Comparison of ENCODE assay signal across 16 mouse cellular contexts in genomic region chr7:122329588-122329987, GRCm38 (mm10). TPM values are rescaled to one million over a fixed set of nuclear protein-coding genes. Genes with fewer than 3 reads are reported as not detected.
DNase-seq lines count a peak whose midpoint lies in the region; ATAC-seq and TF ChIP-seq lines count a peak whose summit lies in the region.
"Had no signal": no experiment of that assay in that cellular context is flagged by ENCODE, and none has a peak within 500 bp of the region (broad histone marks: within the 10 kb centered on the region; RNA-seq: fewer than 3 reads in every experiment).

No protein-coding gene starts in this region.

- no peak for TF ChIP-seq CTCF in CH12.LX (conservative IDR thresholded peaks at IDR 0.05 in 1 of 2, IDR thresholded peaks at IDR 0.05 in 1 of 2; ENCODE audit: low read depth in 2 of 2, low read length in 2 of 2)

- H3K4me1 ChIP-seq in CH12.LX (ENCODE audit: control insufficient read depth in 1 of 2, insufficient read depth in 2 of 2), result peaks cover 47 to 99% of the 10 kb centered on the region in 2 experiments
- H3K4me1 ChIP-seq: heart, embryonic 12.5 days; midbrain, embryonic 10.5 days had no signal

- peak overlapping the region; percentile 69 for H3K27ac ChIP-seq in CH12.LX (ENCODE audit: insufficient read depth, low read depth)
- H3K27ac ChIP-seq: hindbrain, embryonic 12.5 days; left cerebral cortex, adult 2 months; limb, embryonic 13.5 days; midbrain, embryonic 10.5 days had no signal

- TF ChIP-seq POLR2A in CH12.LX (IDR thresholded peaks at IDR 0.05; ENCODE audit: low read depth, low read length), result no peak

- no peak overlapping the region for H3K4me2 ChIP-seq in CH12.LX (ENCODE audit: insufficient read depth, low read depth, poor library complexity, severe bottlenecking)
- H3K4me2 ChIP-seq: heart, embryonic 12.5 days; hindbrain, embryonic 12.5 days; limb, embryonic 13.5 days had no signal

- no peak for TF ChIP-seq RAD21 in CH12.LX (IDR thresholded peaks at IDR 0.05; ENCODE audit: low read depth, low read length)

- H3K4me3 ChIP-seq in CH12.LX (replicated peaks in 1 of 3; ENCODE audit: low read depth in 2 of 3, low read length in 2 of 3, poor library complexity in 1 of 3), result no peak overlapping the region
- H3K4me3 ChIP-seq: heart, embryonic 12.5 days; hindbrain, embryonic 12.5 days; left cerebral cortex, adult 2 months; limb, embryonic 13.5 days; midbrain, embryonic 10.5 days had no signal

- TF ChIP-seq EP300 in CH12.LX (IDR thresholded peaks at IDR 0.05; ENCODE audit: low read length), result no peak

- ATAC-seq in monocyte, adult 5-6 weeks (replicated peaks; ENCODE audit: insufficient number of reproducible peaks, low FRiP score, low TSS enrichment, poor library complexity, severe bottlenecking), result 0 out of 2 replicates have a peak, but pooled peaks have one; percentile 35
- ATAC-seq: intestine, embryonic 16.5 days had no signal

- dilution Hi-C loops in CH12.LX (cut with MboI; ENCODE audit: extremely low pct_ligation_motif_present, extremely low pct_unique_long_range_greater_than_20kb, low sequenced_read_pairs), result no loop called here

- H3K79me2 ChIP-seq in CH12.LX (replicated peaks; ENCODE audit: control insufficient read depth, extremely low read depth, insufficient read depth, poor library complexity, severe bottlenecking), result peaks cover 82% of the 10 kb centered on the region

- H3K36me3 ChIP-seq in CH12.LX (replicated peaks in 1 of 2; ENCODE audit: control insufficient read depth in 1 of 2, insufficient read depth in 1 of 2, low read length in 1 of 2), result peaks cover 10 to 80% of the 10 kb centered on the region in 2 experiments
- H3K36me3 ChIP-seq: heart, embryonic 12.5 days; hindbrain, embryonic 12.5 days; limb, embryonic 13.5 days; midbrain, embryonic 10.5 days had no signal

- H3K9me3 ChIP-seq in CH12.LX (replicated peaks; ENCODE audit: low read length), result no peaks in the 10 kb centered on the region
- H3K9me3 ChIP-seq: heart, embryonic 12.5 days; hindbrain, embryonic 12.5 days; limb, embryonic 13.5 days; midbrain, embryonic 10.5 days had no signal

- peak; percentile 13 for DNase-seq in heart, adult 8-10 months (ENCODE audit: low spot score)
- DNase-seq in heart, postnatal 25 days (ENCODE audit: low spot score), result no peak
- DNase-seq in CH12.LX (ENCODE audit: extremely low read depth), result no peak
- peak; percentile 65 for DNase-seq in cerebellum, adult 9-11 months
- DNase-seq in gastrocnemius, adult 8-10 months (ENCODE audit: low spot score in 2 of 2), result no peak
- DNase-seq in right cerebral cortex, adult 2 months (ENCODE audit: low spot score in 2 of 2), result no peak
- DNase-seq: adrenal gland, postnatal 25 days; kidney, postnatal 36 days; lung, adult 2 months had no signal

- intact Hi-C loops in heart, postnatal 25 days (cut with DNase I), result no loop called here

- H3K27me3 ChIP-seq in CH12.LX (replicated peaks), result no peaks in the 10 kb centered on the region
- H3K27me3 ChIP-seq: heart, embryonic 12.5 days; hindbrain, embryonic 12.5 days; limb, embryonic 13.5 days had no signal

- in situ Hi-C loops in CH12.LX (cut with MboI; ENCODE audit: low pct_ligation_motif_present, low pct_unique_long_range_greater_than_20kb, low sequenced_read_pairs), result no loop called here

- no peak overlapping the region for H3K9ac ChIP-seq in CH12.LX (ENCODE audit: insufficient read depth, low read depth)
- H3K9ac ChIP-seq: heart, embryonic 12.5 days; hindbrain, embryonic 12.5 days; limb, embryonic 13.5 days had no signal

TF ChIP-seq in CH12.LX, 34 proteins besides CTCF, POLR2A, EP300 and RAD21:
- peak; percentile 65 for TF ChIP-seq MYC (IDR thresholded peaks at IDR 0.05; ENCODE audit: low read depth, low read length)
- TF ChIP-seq USF1 (IDR thresholded peaks at IDR 0.05; ENCODE audit: low read depth, low read length), result no peak; the same call in 1 of the 2 replicates
- no peak for TF ChIP-seq IRF4 (IDR thresholded peaks at IDR 0.05; ENCODE audit: low read depth, low read length)
- peak; percentile 64 for TF ChIP-seq MAX (IDR thresholded peaks at IDR 0.05; ENCODE audit: low read length)
- no peak for TF ChIP-seq USF2 (conservative IDR thresholded peaks at IDR 0.05; ENCODE audit: low read depth, low read length)
- 0 out of 2 replicates have a peak, but pooled peaks have one; percentile 3 for TF ChIP-seq BHLHE40 (IDR thresholded peaks at IDR 0.05; ENCODE audit: low read depth, low read length)
- TF ChIP-seq GABPA (IDR thresholded peaks at IDR 0.05; ENCODE audit: insufficient replicate concordance, low read depth, low read length), result no peak
- TF ChIP-seq ETS1 (conservative IDR thresholded peaks at IDR 0.05; ENCODE audit: low read depth, low read length), result peak; percentile 39

RNA-seq across cellular contexts. Expression of gene Prkcb, which starts 41.0 kb away (rescaled TPM):
- 1 to 10 TPM; 1.6 to 4.8 (median 2.1) TPM for total RNA-seq in heart, adult 8-10 months (2022)
- total RNA-seq in heart, postnatal 25 days (2021), result 1 to 10 TPM; 3.2 to 3.7 TPM
- 270 and 337 TPM in 2 replicates for total RNA-seq in CH12.LX (2012; rRNA removed)
- total RNA-seq in CH12.LX (2014; rRNA removed), result 289 and 323 TPM in 2 replicates
- polyA plus RNA-seq in CH12.LX (2012; ENCODE audit: insufficient read length, low read depth), result 381 and 463 TPM in 2 replicates
- total RNA-seq in monocyte, adult 5-6 weeks (2017), result 197 to 314 TPM (median 249 TPM) in 3 replicates
- 1 to 10 TPM in 1 of 4 experiments, under 1 TPM in 3; 0.15 to 1.2 (median 0.73) TPM for total RNA-seq in gastrocnemius, adult 8-10 months (2022)

Comparison
In these comparisons a context has a peak if more than half of its experiments do, and no peak if none do; other contexts are left out.
1. DNase-seq: peak in heart, adult 8-10 months (single experiment) and cerebellum, adult 9-11 months (single experiment); none in heart, postnatal 25 days (single experiment), CH12.LX (single experiment), gastrocnemius, adult 8-10 months (0 of 2) and right cerebral cortex, adult 2 months (0 of 2).
2. RNA of gene Prkcb, which starts 41.0 kb away (total RNA-seq): 270 to 337 TPM in CH12.LX and 197 to 314 TPM in monocyte, adult 5-6 weeks; 3.2 to 3.7 TPM in heart, postnatal 25 days, 1.6 to 4.8 TPM in heart, adult 8-10 months and 0.15 to 1.2 TPM in gastrocnemius, adult 8-10 months; every median in the first group is over 10 times any median in the second.